Mouse (Mus musculus): ENCODE data around the gene 1700067K01Rik. TPM values are rescaled to one million over a fixed set of nuclear protein-coding genes. Genes with fewer than 3 reads are reported as not detected.

The 1700067K01Rik gene
- polyA plus RNA-seq, 1 experiment: 3.0 TPM

- TF ChIP-seq CTCF (IDR thresholded peaks at IDR 0.05; ENCODE audit: control insufficient read depth, insufficient read depth, low read length) (peak; percentile 63), POLR2A (IDR thresholded peaks at IDR 0.05; ENCODE audit: borderline replicate concordance, control insufficient read depth, low read depth, low read length) (peak; percentile 4; the same call in 1 of the 2 replicates)
- H3K27ac ChIP-seq (ENCODE audit: control insufficient read depth, insufficient read depth, low read depth, low read length, poor library complexity): peak within 1 kb of the TSS; percentile 64
- under 1% methylated on average over 40 of the region's 40 CpGs for WGBS
- peaks cover 2% of the 10 kb centered on the region; the same call in 1 of the 2 replicates for H3K4me1 ChIP-seq (ENCODE audit: control insufficient read depth, insufficient read depth, low read length)
- H3K4me3 ChIP-seq (replicated peaks; ENCODE audit: control insufficient read depth, low read depth, low read length): peak within 1 kb of the TSS; percentile 70
These were observed 41.0 kb downstream of the 1700067K01Rik start, which contains the start of gene Il27ra for GRCm38 (mm10) chr8:84042066-84042947. Il27ra (minus strand) TSS chr8:84042589.

- TF ChIP-seq CTCF (IDR thresholded peaks at IDR 0.05; ENCODE audit: control insufficient read depth, insufficient read depth, low read length) (no peak), POLR2A (IDR thresholded peaks at IDR 0.05; ENCODE audit: borderline replicate concordance, control insufficient read depth, low read depth, low read length) (no peak)
- Histone ChIP-seq H3K27ac (ENCODE audit: control insufficient read depth, insufficient read depth, low read depth, low read length, poor library complexity) (peak overlapping the region; percentile 3; the same call in 1 of the 2 replicates), H3K4me1 (ENCODE audit: control insufficient read depth, insufficient read depth, low read length) (peaks cover 2% of the 10 kb centered on the region; the same call in 1 of the 2 replicates), H3K4me3 (replicated peaks; ENCODE audit: control insufficient read depth, low read depth, low read length) (peak overlapping the region; percentile 70)
- WGBS: 45% methylated on average over 12 of the region's 12 CpGs
These were observed 41.6 kb downstream of the 1700067K01Rik start for GRCm38 (mm10) chr8:84042948-84043342.

- TF ChIP-seq CTCF (IDR thresholded peaks at IDR 0.05; ENCODE audit: control insufficient read depth, insufficient read depth, low read length) (no peak), POLR2A (IDR thresholded peaks at IDR 0.05; ENCODE audit: borderline replicate concordance, control insufficient read depth, low read depth, low read length) (no peak)
- WGBS: 86% methylated on average over 7 of the region's 7 CpGs
These were observed 42.8 kb downstream of the 1700067K01Rik start for GRCm38 (mm10) chr8:84044103-84044502.

GRCm38 (mm10) chr8:84044900-84045299 lies 43.6 kb downstream of the 1700067K01Rik start, which contains the start of gene Rln3:
Rln3 (minus strand) TSS chr8:84045000.
- H3K27ac ChIP-seq (ENCODE audit: control insufficient read depth, insufficient read depth, low read depth, low read length, poor library complexity): no peak within 1 kb of the TSS

More at GRCm38 (mm10) chr8:84044103-84044502, 42.8 kb downstream of the 1700067K01Rik start:
- no peak overlapping the region for H3K27ac ChIP-seq (ENCODE audit: control insufficient read depth, insufficient read depth, low read depth, low read length, poor library complexity)
- no peak overlapping the region for H3K4me3 ChIP-seq (replicated peaks; ENCODE audit: control insufficient read depth, low read depth, low read length)
- peaks cover 2% of the 10 kb centered on the region; the same call in 1 of the 2 replicates for H3K4me1 ChIP-seq (ENCODE audit: control insufficient read depth, insufficient read depth, low read length)

GRCm38 (mm10) chr8:84046505-84046904 lies 45.2 kb downstream of the 1700067K01Rik start:
- TF ChIP-seq POLR2A (IDR thresholded peaks at IDR 0.05; ENCODE audit: borderline replicate concordance, control insufficient read depth, low read depth, low read length) (no peak), CTCF (IDR thresholded peaks at IDR 0.05; ENCODE audit: control insufficient read depth, insufficient read depth, low read length) (no peak)
- Histone ChIP-seq H3K4me1 (ENCODE audit: control insufficient read depth, insufficient read depth, low read length) (peaks cover 2% of the 10 kb centered on the region; the same call in 1 of the 2 replicates), H3K4me3 (replicated peaks; ENCODE audit: control insufficient read depth, low read depth, low read length) (no peak overlapping the region), H3K27ac (ENCODE audit: control insufficient read depth, insufficient read depth, low read depth, low read length, poor library complexity) (no peak overlapping the region)
- WGBS: 77% methylated on average over 3 of the region's 3 CpGs

More at GRCm38 (mm10) chr8:84044900-84045299, 43.6 kb downstream of the 1700067K01Rik start, which contains the start of gene Rln3:
- 69% methylated on average over 9 of the region's 9 CpGs for WGBS
- TF ChIP-seq CTCF (IDR thresholded peaks at IDR 0.05; ENCODE audit: control insufficient read depth, insufficient read depth, low read length) (no peak), POLR2A (IDR thresholded peaks at IDR 0.05; ENCODE audit: borderline replicate concordance, control insufficient read depth, low read depth, low read length) (no peak)
- Histone ChIP-seq H3K4me3 (replicated peaks; ENCODE audit: control insufficient read depth, low read depth, low read length) (no peak within 1 kb of the TSS), H3K4me1 (ENCODE audit: control insufficient read depth, insufficient read depth, low read length) (peaks cover 2% of the 10 kb centered on the region; the same call in 1 of the 2 replicates)

GRCm38 (mm10) chr8:84048171-84048570 lies 46.9 kb downstream of the 1700067K01Rik start:
- 73% methylated on average over 5 of the region's 5 CpGs for WGBS
- no peak overlapping the region for H3K4me3 ChIP-seq (replicated peaks; ENCODE audit: control insufficient read depth, low read depth, low read length)
- H3K4me1 ChIP-seq (ENCODE audit: control insufficient read depth, insufficient read depth, low read length): no peaks in the 10 kb centered on the region; the same call in 1 of the 2 replicates
- no peak overlapping the region for H3K27ac ChIP-seq (ENCODE audit: control insufficient read depth, insufficient read depth, low read depth, low read length, poor library complexity)
- no peak for TF ChIP-seq CTCF (IDR thresholded peaks at IDR 0.05; ENCODE audit: control insufficient read depth, insufficient read depth, low read length)
- TF ChIP-seq POLR2A (IDR thresholded peaks at IDR 0.05; ENCODE audit: borderline replicate concordance, control insufficient read depth, low read depth, low read length): no peak

GRCm38 (mm10) chr8:84052746-84053145 lies 51.4 kb downstream of the 1700067K01Rik start:
- WGBS: 47% methylated on average over 3 of the region's 3 CpGs
- Histone ChIP-seq H3K4me1 (ENCODE audit: control insufficient read depth, insufficient read depth, low read length) (no peaks in the 10 kb centered on the region; the same call in 1 of the 2 replicates), H3K4me3 (replicated peaks; ENCODE audit: control insufficient read depth, low read depth, low read length) (no peak overlapping the region), H3K27ac (ENCODE audit: control insufficient read depth, insufficient read depth, low read depth, low read length, poor library complexity) (no peak overlapping the region)
- TF ChIP-seq POLR2A (IDR thresholded peaks at IDR 0.05; ENCODE audit: borderline replicate concordance, control insufficient read depth, low read depth, low read length) (no peak), CTCF (IDR thresholded peaks at IDR 0.05; ENCODE audit: control insufficient read depth, insufficient read depth, low read length) (no peak)

GRCm38 (mm10) chr8:84053229-84053628 lies 51.9 kb downstream of the 1700067K01Rik start:
- H3K4me1 ChIP-seq (ENCODE audit: control insufficient read depth, insufficient read depth, low read length): no peaks in the 10 kb centered on the region; the same call in 1 of the 2 replicates
- no peak for TF ChIP-seq CTCF (IDR thresholded peaks at IDR 0.05; ENCODE audit: control insufficient read depth, insufficient read depth, low read length)
- TF ChIP-seq POLR2A (IDR thresholded peaks at IDR 0.05; ENCODE audit: borderline replicate concordance, control insufficient read depth, low read depth, low read length): no peak
- no peak overlapping the region for H3K4me3 ChIP-seq (replicated peaks; ENCODE audit: control insufficient read depth, low read depth, low read length)
- no peak overlapping the region for H3K27ac ChIP-seq (ENCODE audit: control insufficient read depth, insufficient read depth, low read depth, low read length, poor library complexity)
- 93% methylated on average over 5 of the region's 5 CpGs for WGBS

Other genes with a start within 250 kb of the 1700067K01Rik start
- gene Adgrl1, start 101.4 kb upstream of the 1700067K01Rik start, polyA plus RNA-seq (2011; ENCODE audit: insufficient read depth, insufficient read length, low replicate concordance, missing spikeins): 6.5 and 8.8 TPM in 2 replicates
- gene Gm10644, start 46.3 kb upstream of the 1700067K01Rik start, polyA plus RNA-seq (2011; ENCODE audit: insufficient read depth, insufficient read length, low replicate concordance, missing spikeins): not detected in 2 replicates
- gene Asf1b, start 46.0 kb upstream of the 1700067K01Rik start, polyA plus RNA-seq (2011; ENCODE audit: insufficient read depth, insufficient read length, low replicate concordance, missing spikeins): 48.8 and 55.7 TPM in 2 replicates
- gene Prkaca, start 28.5 kb upstream of the 1700067K01Rik start, polyA plus RNA-seq (2011; ENCODE audit: insufficient read depth, insufficient read length, low replicate concordance, missing spikeins): 14.8 and 18.2 TPM in 2 replicates
- gene Samd1, start 3.8 kb upstream of the 1700067K01Rik start, polyA plus RNA-seq (2011; ENCODE audit: insufficient read depth, insufficient read length, low replicate concordance, missing spikeins): 142 and 159 TPM in 2 replicates
- not detected in 2 replicates for gene 2210011C24Rik, start 10.7 kb downstream of the 1700067K01Rik start, polyA plus RNA-seq (2011; ENCODE audit: insufficient read depth, insufficient read length, low replicate concordance, missing spikeins)
- 2.7 TPM in 1 of 2 replicates, not detected in the other for gene Palm3, start 20.0 kb downstream of the 1700067K01Rik start, polyA plus RNA-seq (2011; ENCODE audit: insufficient read depth, insufficient read length, low replicate concordance, missing spikeins)
- gene Il27ra, start 41.1 kb downstream of the 1700067K01Rik start, polyA plus RNA-seq (2011; ENCODE audit: insufficient read depth, insufficient read length, low replicate concordance, missing spikeins): 2.4 and 7.7 TPM in 2 replicates
- gene Rln3, start 43.5 kb downstream of the 1700067K01Rik start, polyA plus RNA-seq (2011; ENCODE audit: insufficient read depth, insufficient read length, low replicate concordance, missing spikeins): not detected in 2 replicates
- gene Gm10643, start 63.6 kb downstream of the 1700067K01Rik start, polyA plus RNA-seq (2011; ENCODE audit: insufficient read depth, insufficient read length, low replicate concordance, missing spikeins): 1.3 and 1.4 TPM in 2 replicates
- 12.2 and 20.7 TPM in 2 replicates for gene Rfx1, start 65.3 kb downstream of the 1700067K01Rik start, polyA plus RNA-seq (2011; ENCODE audit: insufficient read depth, insufficient read length, low replicate concordance, missing spikeins)
- 23.1 and 44.6 TPM in 2 replicates for gene Dcaf15, start 103.3 kb downstream of the 1700067K01Rik start, polyA plus RNA-seq (2011; ENCODE audit: insufficient read depth, insufficient read length, low replicate concordance, missing spikeins)
- gene Podnl1, start 124.5 kb downstream of the 1700067K01Rik start, polyA plus RNA-seq (2011; ENCODE audit: insufficient read depth, insufficient read length, low replicate concordance, missing spikeins): 5.8 and 7.6 TPM in 2 replicates
- gene Cc2d1a, start 146.4 kb downstream of the 1700067K01Rik start, polyA plus RNA-seq (2011; ENCODE audit: insufficient read depth, insufficient read length, low replicate concordance, missing spikeins): 10.9 and 18.5 TPM in 2 replicates
- not detected in 2 replicates for gene 4930432K21Rik, start 146.5 kb downstream of the 1700067K01Rik start, polyA plus RNA-seq (2011; ENCODE audit: insufficient read depth, insufficient read length, low replicate concordance, missing spikeins)
- gene Nanos3, start 183.7 kb downstream of the 1700067K01Rik start, polyA plus RNA-seq (2011; ENCODE audit: insufficient read depth, insufficient read length, low replicate concordance, missing spikeins): 3.0 TPM in 1 of 2 replicates, not detected in the other
- 2.0 and 4.0 TPM in 2 replicates for gene Zswim4, start 235.6 kb downstream of the 1700067K01Rik start, polyA plus RNA-seq (2011; ENCODE audit: insufficient read depth, insufficient read length, low replicate concordance, missing spikeins)
- 101 and 196 TPM in 2 replicates for gene D8Ertd738e, start 248.2 kb downstream of the 1700067K01Rik start, polyA plus RNA-seq (2011; ENCODE audit: insufficient read depth, insufficient read length, low replicate concordance, missing spikeins)